Mouse (Mus musculus) left cerebral cortex, adult 6 months (tissue): Measurements from ENCODE around the gene C2cd5. TPM values are rescaled to one million over a fixed set of nuclear protein-coding genes. Genes with fewer than 3 reads are reported as not detected.

Experiments
- long read RNA-seq, 2 experiments: library from polyadenylated mRNA; unstranded; transcript quantifications; one replicate each; pipeline ENCODE4 v2.0.0; 2019 to 2020
- polyA plus RNA-seq: library from polyadenylated mRNA; unstranded; fragments of <200 nt; fragmentation: Nextera tagmentation; gene quantifications from 2 replicates; pipeline ENCODE4 v1.2.3, GENCODE M21; 2021

Gene C2cd5
- polyA plus RNA-seq, result 18.0 and 19.7 TPM in 2 replicates
- long read RNA-seq, experiment 1, full-length matches to known transcripts, result 6 of 92 reads
- long read RNA-seq, experiment 1, partial matches to known transcripts, result 37 of 92 reads
- long read RNA-seq, experiment 1, other reads (novel, unspliced or antisense), result 49 of 92 reads
- long read RNA-seq, experiment 2, partial matches to known transcripts, result 5 of 10 reads
- long read RNA-seq, experiment 2, other reads (novel, unspliced or antisense), result 5 of 10 reads

DNA sequence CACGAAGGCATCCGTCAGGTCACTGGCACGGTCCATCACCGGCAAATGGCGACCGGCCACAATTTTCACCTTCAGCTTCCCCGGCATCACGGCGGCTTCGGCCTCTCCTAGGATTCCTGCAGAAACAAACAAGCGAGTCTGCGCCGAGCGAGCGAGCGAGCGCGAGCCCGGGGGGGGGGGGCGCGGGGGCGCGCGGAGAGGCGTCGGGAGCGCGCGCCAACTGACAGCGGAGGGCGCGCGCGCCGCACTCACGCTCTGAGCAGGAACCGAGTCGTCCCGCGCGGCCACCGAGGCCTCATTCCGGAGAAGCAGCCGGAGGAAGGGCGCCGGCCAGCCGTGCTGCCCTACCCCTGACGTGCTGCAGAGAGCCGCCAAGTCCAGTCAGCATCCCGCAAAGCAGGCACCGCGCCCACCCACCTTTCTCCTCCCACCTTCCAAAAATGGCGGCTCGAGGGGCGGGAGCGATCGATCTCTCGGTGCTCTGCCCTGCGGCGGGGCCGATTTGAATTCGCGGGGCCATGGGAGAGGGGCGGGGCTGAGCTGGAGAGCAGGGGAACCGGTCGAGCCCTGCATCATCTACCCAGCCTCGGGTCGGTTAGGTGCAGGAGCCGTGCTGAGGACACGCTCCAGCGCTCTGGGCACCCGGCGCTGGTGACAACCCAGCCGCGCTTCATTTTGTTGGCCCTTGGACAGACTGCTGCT, at the start of gene C2cd5:
Gene C2cd5, minus strand, starts transcription at position 461 of the 702 bp plus-strand sequence.

DNA sequence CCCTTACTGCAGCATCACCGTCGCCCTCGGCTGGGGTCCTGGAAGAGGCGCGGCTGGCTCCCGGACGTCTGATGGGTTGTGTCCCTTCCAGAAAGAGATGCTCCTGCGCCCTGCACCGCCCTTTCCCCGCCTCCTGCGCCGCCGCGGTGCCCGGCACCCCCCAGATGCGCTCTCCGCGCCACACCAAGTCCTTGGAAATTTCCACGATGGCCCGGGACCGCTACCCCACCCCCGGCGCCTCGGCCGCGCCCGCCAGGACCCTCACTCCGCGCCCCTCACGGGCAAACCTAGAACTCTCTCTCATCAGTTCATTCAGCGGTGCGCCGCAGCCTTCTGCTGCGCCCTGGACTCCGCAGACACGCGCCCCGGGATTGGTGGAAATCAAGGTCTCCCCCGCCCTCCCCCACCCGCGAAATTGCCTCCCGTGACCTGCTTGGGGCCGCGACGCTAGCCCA, 135.8 kb downstream of the C2cd5 start, which contains the start of gene St8sia1:
Gene St8sia1, minus strand, starts transcription at position 377 of the 455 bp plus-strand sequence.

Other genes starting within 250 kb of the C2cd5 start
- 2.6 and 3.4 TPM in 2 replicates for gene St8sia1, start 135.7 kb downstream of the C2cd5 start, polyA plus RNA-seq
- 16.8 and 28.6 TPM in 2 replicates for gene Etnk1, start 67.1 kb upstream of the C2cd5 start, polyA plus RNA-seq